Mouse (Mus musculus): ENCODE results near the gene Atg2b.
A peak's percentile ranks its signal among the peaks of the same experiment; 100 is the strongest.

Atg2b gene

DNA sequence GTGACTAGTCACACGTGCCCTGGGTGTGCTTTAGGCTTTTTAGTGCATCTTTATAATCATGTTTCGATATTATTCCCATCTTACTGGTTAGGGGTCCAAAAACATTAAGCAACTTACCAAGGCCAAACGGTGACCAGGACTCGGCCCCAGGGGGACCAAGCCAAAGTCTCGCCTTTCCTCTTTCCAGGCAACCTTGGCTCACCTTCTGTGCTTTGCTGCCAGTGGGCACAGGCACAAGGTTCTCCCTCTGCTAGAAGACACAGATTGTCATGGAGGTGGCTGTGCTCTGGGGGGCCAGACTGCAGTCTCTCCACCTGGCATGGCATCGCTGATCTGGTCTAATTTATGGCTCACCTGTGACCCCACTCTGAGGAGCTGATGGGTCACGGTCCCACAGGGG lies 94.2 kb downstream of the Atg2b start:
- DNase-seq: no peak

GRCm38 (mm10) chr12:105587526-105587925 lies 97.5 kb downstream of the Atg2b start:
- DNase-seq: no peak

DNA sequence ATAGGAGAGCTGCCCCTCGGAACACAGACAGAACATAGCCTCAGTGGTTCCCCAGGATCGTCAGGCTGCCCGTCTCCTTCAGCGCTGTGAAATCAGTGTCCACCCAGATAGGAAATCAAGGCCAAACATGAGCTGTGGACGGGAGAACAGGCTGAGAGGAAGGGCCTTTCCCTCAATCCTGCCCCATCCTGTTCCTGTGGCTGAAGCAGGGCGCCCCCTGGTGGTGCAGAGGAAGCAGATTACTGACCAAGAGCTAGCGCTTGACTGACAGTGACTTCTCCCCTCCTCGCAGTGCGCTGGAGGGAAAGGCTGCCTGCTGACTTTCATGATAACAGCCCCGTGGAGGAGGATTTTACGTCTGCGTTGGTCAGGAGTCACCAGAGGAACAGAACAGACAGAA lies 100.2 kb downstream of the Atg2b start:
- DNase-seq: peak; percentile 42

DNA sequence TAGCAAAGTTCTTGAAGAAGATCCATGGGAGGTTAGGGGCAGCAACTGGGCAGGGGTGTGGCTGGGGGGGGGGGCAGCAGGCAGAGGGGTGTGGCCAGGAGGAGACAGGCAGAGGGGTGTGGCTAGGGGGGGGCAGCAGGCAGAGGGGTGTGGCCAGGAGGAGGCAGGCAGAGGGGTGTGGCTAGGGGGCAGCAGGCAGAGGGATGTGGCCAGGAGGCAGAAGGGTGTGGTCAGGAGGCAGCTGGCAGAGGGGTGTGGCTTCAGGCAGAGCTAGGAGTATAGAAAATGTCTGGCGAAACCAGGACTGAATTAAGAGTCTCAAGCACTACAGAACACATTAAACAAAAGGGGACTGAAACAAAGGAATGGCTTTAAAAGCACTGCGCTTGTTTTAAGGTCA lies 101.5 kb downstream of the Atg2b start:
- no peak for DNase-seq

DNA sequence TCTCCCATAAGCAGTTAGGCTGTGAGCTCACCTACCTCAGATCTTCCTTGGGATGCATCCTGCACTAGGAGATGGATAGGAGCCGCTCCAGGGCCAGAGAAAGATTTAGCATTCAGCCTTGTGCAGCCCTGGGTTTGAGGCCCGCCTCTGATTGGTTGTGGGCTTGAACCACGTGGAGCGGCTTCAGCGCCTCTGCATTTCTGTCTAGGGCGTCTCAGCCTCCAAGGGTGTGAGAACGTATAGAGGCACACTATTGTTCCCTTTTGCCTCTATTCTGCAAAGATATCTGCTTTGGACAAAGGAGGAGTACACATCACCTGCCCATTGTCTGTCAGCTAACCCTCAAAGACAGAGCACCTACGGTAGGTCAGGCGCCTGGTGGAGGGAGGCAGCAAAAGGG lies 102.5 kb downstream of the Atg2b start:
- DNase-seq: no peak

DNA sequence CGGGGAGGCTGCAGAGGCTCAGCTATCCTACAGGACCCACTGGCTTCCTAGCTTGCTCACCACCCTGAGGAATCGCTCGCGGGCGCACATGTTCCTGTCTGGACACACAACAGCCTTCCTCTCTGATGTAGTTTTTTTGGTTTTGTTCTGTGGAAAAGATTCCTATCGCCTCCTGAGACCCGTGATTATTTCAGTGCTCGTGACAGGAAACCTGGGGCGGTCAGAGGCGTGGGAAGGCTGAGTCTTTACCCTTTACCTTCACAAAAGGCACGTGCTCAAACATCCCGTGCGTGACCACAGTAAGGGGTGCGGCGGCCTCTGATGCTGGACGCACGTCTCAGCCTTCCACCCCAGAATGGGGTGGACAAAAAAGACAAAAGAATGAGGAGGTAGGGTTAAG lies 104.5 kb downstream of the Atg2b start:
- no peak for DNase-seq

- DNase-seq: no peak
Observed at GRCm38 (mm10) chr12:105574356-105574755, 110.7 kb downstream of the Atg2b start.

DNA sequence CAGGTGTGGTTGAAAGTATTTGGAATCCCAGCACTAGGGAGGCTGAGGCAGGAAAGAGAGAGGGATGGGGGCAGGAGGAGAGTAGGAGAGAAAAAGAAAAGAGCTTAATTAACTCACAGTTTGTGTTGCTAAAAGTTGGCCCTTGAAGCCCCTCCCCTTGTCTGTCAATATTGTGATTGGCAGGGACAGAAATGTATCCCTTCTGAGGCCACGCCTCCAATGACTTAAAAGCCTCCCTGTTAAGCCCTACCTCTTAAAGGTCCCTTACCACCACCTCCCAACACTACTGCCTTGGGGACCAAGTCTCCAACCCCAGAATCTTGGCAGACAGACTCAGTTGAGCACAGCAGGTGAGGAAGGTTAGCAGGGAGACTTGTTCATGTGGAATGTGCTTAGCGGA lies 112.4 kb downstream of the Atg2b start:
- no peak for DNase-seq

GRCm38 (mm10) chr12:105571867-105572266 lies 113.1 kb downstream of the Atg2b start:
- DNase-seq: no peak
